Mouse (Mus musculus) kidney, embryonic 16.5 days (tissue): ENCODE measurements around the gene Gdf5. TPM values are rescaled to one million over a fixed set of nuclear protein-coding genes. Genes with fewer than 3 reads are reported as not detected.
"Not testable (repeated sequence)": the region's sequence is repeated elsewhere in the genome, so short reads cannot be mapped to it uniquely, and the experiment has no call there.

Source experiments
- ATAC-seq: fragments of 200-750 bp; cut with Nextera tagmentation; 2 replicates; pipeline ENCODE4 v1.8.0; 2017; ENCODE audit warnings: moderate TSS enrichment; ENCODE audit not compliant: low FRiP score, low TSS enrichment
- H3K27ac ChIP-seq: fragments of 300-500 bp; sonication (generic); 2 replicates; pipeline ENCODE4 v1.5.1; 2014; ENCODE audit warnings: low read length
- H3K27me3 ChIP-seq: fragments of 300-500 bp; sonication (generic); 2 replicates; pipeline ENCODE4 v1.6.1; 2014; ENCODE audit warnings: low read length, control low read depth, mixed read lengths; ENCODE audit not compliant: insufficient read depth
- H3K36me3 ChIP-seq: fragments of 300-500 bp; sonication (generic); 2 replicates; pipeline ENCODE4 v1.6.1; 2014; ENCODE audit warnings: low read length, control low read depth, mixed read lengths; ENCODE audit not compliant: insufficient read depth
- H3K4me1 ChIP-seq: fragments of 300-500 bp; sonication (generic); 2 replicates; pipeline ENCODE4 v1.6.1; 2014; ENCODE audit warnings: low read length, control low read depth, mixed read lengths; ENCODE audit not compliant: insufficient read depth
- H3K4me2 ChIP-seq: fragments of 300-500 bp; sonication (generic); replicated peaks from 2 replicates; pipeline ENCODE4 v1.6.1; 2014; ENCODE audit warnings: low read depth, low read length
- H3K4me3 ChIP-seq: fragments of 300-500 bp; sonication (generic); 2 replicates; pipeline ENCODE4 v1.5.1; 2014; ENCODE audit warnings: mild to moderate bottlenecking, low read length
- H3K9ac ChIP-seq: fragments of 300-500 bp; sonication (generic); replicated peaks from 2 replicates; pipeline ENCODE4 v1.6.1; 2014; ENCODE audit warnings: low read length
- H3K9me3 ChIP-seq: fragments of 300-500 bp; sonication (generic); 2 replicates; pipeline ENCODE4 v1.6.1; 2016; ENCODE audit warnings: low read length, control low read depth
- WGBS: fragments of 180-500 bp; shearing (Covaris S2); extraction: QIAGEN DNeasy Blood & Tissue Kit; methylation state at CpG from one replicate; pipeline ENCODE4 v1.1.7; 2014; 5-methylcytosine and 5-hydroxymethylcytosine counted together
- polyA plus RNA-seq: library from polyadenylated mRNA; unstranded; fragments of >200 nt; fragmentation: Nextera tagmentation; extraction: Ambion mirVana; gene quantifications from 2 replicates; pipeline ENCODE4 v1.2.1, GENCODE M21; 2015

Gdf5 gene
- polyA plus RNA-seq, 1 experiment from 2014 or later = 1.3 TPM

DNA sequence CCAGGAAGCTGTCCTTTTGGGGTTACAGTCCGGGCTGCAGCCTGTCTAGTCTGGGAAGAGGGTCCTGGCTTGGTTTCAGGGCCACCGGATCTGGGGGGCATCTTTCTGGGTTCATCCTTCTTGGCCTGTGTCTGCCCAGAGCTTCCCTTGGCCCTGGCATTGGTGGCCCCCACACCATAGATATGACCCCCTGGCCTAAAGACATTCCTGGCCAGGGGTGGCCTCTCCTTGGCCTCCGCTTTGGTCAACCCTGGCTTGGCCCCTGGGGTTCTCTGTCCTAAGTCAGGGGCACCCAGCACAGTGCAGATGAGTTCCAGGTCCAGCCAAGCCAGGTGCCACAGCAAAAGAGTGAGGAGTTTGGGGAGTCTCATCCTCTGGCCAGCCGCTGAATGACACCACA is 482 bp downstream of the Gdf5 start:
- Histone ChIP-seq H3K4me2 (0 out of 2 replicates have a peak overlapping the region, but pooled peaks have one; percentile 14), H3K27me3 (0 out of 2 replicates have a peak, but pooled peaks cover 2% of the 10 kb centered on the region), H3K36me3 (no peaks in the 10 kb centered on the region), H3K27ac (no peak overlapping the region), H3K4me1 (peaks cover 17% of the 10 kb centered on the region), H3K4me3 (no peak overlapping the region), H3K9me3 (no peaks in the 10 kb centered on the region), H3K9ac (no peak overlapping the region)
- WGBS = 74% methylated on average over 4 of the region's 4 CpGs
- peak; percentile 44; the same call in 1 of the 2 replicates for ATAC-seq

DNA sequence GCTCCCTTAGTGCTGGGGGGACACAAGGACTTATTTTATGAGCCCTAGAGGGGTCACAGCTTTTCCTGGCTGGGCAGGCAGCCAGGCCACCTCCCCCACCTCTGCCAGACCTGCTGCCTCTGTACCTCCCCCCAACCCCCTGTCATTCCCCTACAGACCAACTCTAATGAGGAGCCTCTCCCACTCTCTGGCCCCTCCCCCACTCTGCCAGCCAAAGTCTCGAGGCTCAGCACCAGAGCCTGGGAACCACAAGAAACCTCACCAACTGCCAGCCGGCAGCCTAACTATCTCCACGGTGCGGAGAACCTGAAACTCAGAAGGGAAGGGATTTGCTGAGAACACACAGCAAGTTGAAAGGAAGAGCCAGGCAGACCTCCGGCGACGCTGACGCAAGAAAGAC is 1.7 kb downstream of the Gdf5 start:
- H3K27ac ChIP-seq = no peak overlapping the region
- 6% methylated on average over 8 of the region's 8 CpGs for WGBS
- 0 out of 2 replicates have a peak overlapping the region, but pooled peaks have one; percentile 5 for H3K4me3 ChIP-seq
- no peaks in the 10 kb centered on the region for H3K27me3 ChIP-seq
- no peaks in the 10 kb centered on the region for H3K9me3 ChIP-seq
- peak overlapping the region; percentile 13; the same call in 1 of the 2 replicates for H3K9ac ChIP-seq
- H3K4me2 ChIP-seq = peak overlapping the region; percentile 44
- no peak for ATAC-seq
- peaks cover 17% of the 10 kb centered on the region for H3K4me1 ChIP-seq
- H3K36me3 ChIP-seq = no peaks in the 10 kb centered on the region

DNA sequence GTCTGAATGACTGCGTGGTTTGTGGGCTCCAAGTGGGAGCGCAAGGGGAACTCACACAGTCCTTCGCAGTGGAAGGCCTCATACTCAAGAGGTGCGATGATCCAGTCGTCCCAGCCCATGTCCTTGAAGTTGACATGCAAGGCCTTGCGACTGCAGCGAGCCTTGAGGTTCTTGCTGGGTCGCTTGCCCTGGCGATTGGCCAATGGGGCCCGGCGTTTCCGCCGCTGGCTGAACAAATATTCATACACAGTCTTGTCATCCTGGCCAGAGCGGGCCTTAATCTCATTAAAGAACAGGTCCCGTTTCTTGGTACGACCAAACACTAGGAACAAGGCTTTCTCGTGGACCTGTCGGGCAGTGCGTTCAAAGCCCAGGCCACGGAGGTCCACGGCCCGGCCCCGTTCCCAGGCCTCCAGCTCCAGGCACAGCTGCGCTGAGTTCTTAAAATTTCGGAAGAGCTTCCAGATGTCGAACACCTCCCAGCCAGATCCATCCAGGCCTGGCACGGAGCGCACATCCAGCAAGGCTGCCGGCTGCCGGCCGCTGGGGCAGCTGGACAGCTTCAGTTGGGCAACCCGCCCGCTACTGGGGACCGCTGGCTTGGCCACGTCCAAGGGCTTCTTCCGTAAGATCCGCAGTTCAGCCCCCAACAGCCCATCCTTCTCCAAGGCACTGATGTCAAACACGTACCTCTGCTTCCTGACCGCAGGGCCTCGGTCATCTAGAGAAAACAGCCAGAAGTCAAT is 3.3 kb downstream of the Gdf5 start:
- Histone ChIP-seq H3K4me3 (no peak overlapping the region), H3K27me3 (no peaks in the 10 kb centered on the region), H3K4me2 (no peak overlapping the region), H3K9ac (no peak overlapping the region), H3K27ac (no peak overlapping the region), H3K36me3 (no peaks in the 10 kb centered on the region), H3K9me3 (no peaks in the 10 kb centered on the region), H3K4me1 (peaks cover 14% of the 10 kb centered on the region)
- ATAC-seq = no peak
- 75% methylated on average over 40 of the region's 40 CpGs for WGBS

DNA sequence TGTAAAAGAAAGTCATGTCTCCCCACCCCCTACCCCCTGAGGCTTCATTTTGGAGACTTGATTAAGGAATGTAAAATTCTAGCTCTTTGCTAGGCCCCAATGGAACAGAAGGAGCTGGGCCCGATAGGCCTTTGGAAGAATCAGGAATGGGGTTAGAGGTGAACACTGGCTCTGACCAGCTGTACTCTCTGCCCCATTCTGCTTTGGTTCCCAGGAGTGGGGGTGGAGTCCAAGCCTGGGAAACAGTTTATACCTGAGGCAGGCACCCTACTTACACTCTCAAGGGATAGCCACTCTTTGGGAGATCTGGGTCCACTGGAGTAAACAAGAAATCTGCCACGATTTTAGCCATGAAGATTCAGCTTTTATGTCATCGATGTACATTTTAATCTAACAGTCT is 4.5 kb downstream of the Gdf5 start, which contains the start of gene Gm15557:
Gm15557 (plus strand) TSS at position 48 of the 400 bp plus-strand sequence.
- Histone ChIP-seq H3K36me3 (no peaks in the 10 kb centered on the region), H3K9ac (no peak within 1 kb of the TSS), H3K27ac (no peak within 1 kb of the TSS), H3K4me3 (no peak within 1 kb of the TSS), H3K4me2 (no peak within 1 kb of the TSS), H3K4me1 (peaks cover 12% of the 10 kb centered on the region), H3K27me3 (no peaks in the 10 kb centered on the region), H3K9me3 (no peaks in the 10 kb centered on the region)
- no peak for ATAC-seq
- 90% methylated on average over 3 of the region's 3 CpGs for WGBS

DNA sequence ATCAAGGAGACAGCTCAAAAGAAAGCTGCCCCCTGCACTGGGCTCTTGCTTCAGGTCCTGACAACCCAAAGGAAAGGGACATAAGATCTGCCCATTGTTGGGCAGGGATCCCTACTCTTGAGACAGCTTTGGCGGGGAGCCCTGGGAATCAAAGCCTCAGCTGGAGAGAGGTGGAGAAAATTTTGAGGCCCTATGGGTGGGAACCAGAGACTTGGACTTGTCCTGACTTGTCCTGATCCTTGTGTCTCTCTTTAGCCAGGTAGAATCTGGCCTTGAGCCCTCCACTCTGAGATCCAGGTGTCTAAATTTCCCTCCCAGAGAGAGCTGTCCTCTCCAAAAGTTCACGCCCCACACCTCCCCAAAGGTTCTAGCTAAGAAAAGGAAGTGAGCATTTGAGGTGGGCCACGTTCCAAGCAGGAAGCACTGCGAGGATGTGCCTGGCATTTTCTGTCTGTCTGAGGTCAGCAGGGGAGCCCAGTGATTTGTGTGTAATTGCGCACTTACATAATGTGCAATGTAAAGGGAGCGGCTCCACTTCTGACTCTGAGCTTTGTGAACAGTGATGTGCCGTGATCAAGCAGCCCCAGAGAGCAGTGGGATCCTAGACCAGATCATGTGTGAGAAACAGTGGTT is 5.2 kb downstream of the Gdf5 start:
- 70% methylated on average over 7 of the region's 7 CpGs for WGBS
- no peaks in the 10 kb centered on the region for H3K9me3 ChIP-seq
- H3K4me3 ChIP-seq = no peak overlapping the region
- peaks cover 12% of the 10 kb centered on the region for H3K4me1 ChIP-seq
- H3K27me3 ChIP-seq = no peaks in the 10 kb centered on the region
- H3K9ac ChIP-seq = no peak overlapping the region
- H3K27ac ChIP-seq = no peak overlapping the region
- no peak for ATAC-seq
- no peaks in the 10 kb centered on the region for H3K36me3 ChIP-seq
- H3K4me2 ChIP-seq = no peak overlapping the region

DNA sequence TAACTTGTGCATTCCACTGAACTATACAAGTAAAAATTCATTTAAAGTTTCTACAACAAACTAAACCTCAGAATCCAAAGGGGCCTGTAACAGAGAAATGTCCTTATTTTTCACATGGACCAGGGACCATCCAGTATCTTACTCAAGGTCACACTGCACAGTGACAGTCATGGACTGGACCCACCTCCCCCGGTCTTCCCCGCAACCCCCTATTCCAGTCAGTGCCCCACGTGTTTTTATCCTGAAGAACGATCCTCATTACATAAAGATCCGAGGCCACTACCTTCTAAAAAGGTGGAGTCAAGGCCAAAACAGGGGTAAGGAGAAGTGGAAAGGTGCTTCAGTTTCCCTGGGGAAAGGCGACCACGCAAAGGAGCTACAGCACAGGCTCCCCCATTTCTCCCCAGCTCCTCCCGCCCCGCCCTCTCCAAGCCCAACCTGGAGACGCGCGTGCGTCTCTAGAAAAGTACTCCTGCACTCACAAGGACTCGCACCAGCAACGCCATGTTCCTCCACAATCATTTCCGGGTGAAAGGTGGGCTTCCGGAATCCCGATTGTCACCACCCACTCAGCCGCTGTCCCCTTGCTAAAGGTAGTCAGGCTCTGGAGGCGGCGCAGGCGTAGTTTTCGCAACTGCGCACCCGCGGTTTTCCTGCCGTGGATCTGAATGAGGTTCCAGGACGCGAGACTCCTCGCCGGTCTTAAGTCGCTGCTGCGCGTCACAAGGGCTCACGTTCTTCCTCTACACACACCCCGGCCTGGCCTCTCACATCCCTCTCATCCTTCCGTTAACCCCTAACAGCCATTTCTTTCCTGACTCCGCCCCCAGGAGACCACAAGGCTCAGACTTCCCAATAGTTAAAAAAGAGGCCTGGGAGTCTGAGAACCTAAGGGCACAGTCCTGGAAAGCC is 15.4 kb downstream of the Gdf5 start, which contains the start of gene Uqcc1:
Uqcc1 (minus strand) TSS at position 780 of the 912 bp plus-strand sequence.
- ATAC-seq = peak; percentile 96
- peak within 1 kb of the TSS; percentile 74 for H3K4me2 ChIP-seq
- no peaks in the 10 kb centered on the region for H3K9me3 ChIP-seq
- H3K36me3 ChIP-seq = no peaks in the 10 kb centered on the region
- no peaks in the 10 kb centered on the region for H3K27me3 ChIP-seq
- H3K9ac ChIP-seq = peak within 1 kb of the TSS; percentile 70
- under 1% methylated on average over 38 of the region's 38 CpGs for WGBS
- peak within 1 kb of the TSS; percentile 94 for H3K27ac ChIP-seq
- H3K4me3 ChIP-seq = peak within 1 kb of the TSS; percentile 64
- peaks cover 20% of the 10 kb centered on the region for H3K4me1 ChIP-seq

DNA sequence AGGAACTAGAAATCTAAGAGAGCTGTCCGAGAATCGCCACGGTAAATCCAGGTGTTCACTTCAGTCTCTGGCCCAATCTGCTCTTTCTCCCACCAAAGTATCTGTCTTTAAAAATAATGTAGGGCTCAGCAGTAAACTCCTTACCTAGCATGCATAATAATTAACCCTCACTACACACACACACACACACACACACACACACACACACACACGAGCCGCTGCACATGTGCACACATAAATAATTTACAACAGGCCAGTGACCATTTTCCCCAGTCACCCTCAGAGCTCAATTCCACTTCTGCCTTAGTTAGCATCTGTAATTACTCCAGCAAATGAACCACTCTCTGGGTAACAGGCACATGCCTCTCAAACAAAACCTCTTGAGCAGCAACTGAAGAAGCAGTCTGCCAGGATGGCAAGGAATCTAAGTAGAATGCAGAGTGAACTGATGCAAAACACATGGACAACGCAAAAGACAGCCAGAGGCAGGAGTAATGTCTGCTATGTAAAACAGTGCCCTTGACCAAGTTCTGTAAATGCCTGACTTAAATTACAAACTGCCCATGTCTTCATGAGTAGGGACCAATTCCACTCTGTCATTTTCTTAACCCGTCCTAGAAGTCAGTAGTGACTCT is 16.3 kb downstream of the Gdf5 start:
- no peaks in the 10 kb centered on the region for H3K9me3 ChIP-seq
- peaks cover 20% of the 10 kb centered on the region for H3K4me1 ChIP-seq
- H3K4me3 ChIP-seq = peak overlapping the region; percentile 64
- H3K9ac ChIP-seq = peak overlapping the region; percentile 70
- peak overlapping the region; percentile 74 for H3K4me2 ChIP-seq
- no peaks in the 10 kb centered on the region for H3K36me3 ChIP-seq
- ATAC-seq = no peak
- peak overlapping the region; percentile 94 for H3K27ac ChIP-seq
- 51% methylated on average over 7 of the region's 7 CpGs for WGBS
- H3K27me3 ChIP-seq = no peaks in the 10 kb centered on the region

DNA sequence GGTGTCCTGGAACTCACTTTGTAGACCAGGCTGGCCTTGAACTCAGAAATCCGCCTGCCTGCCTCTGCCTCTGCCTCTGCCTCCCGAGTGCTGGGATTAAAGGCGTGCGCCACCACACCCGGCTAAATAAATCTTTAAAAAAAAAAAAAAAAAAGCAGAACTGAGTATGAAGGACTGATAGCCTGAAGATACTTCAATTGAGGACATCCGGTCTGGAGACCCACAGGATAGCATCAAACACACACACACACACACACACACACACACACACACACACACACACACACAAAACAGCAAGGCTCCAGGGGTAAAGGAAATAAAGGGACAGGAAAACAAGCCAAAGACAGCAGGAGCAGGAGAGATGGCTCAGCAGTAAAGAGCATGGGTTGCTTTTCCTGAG is 20.0 kb downstream of the Gdf5 start:
- H3K27ac ChIP-seq, ATAC-seq, H3K9me3 ChIP-seq, H3K36me3 ChIP-seq, H3K27me3 ChIP-seq, H3K4me2 ChIP-seq, H3K4me3 ChIP-seq, H3K9ac ChIP-seq: not testable (repeated sequence)
- H3K4me1 ChIP-seq = peaks cover 12% of the 10 kb centered on the region
- WGBS = 93% methylated on average over 6 of the region's 6 CpGs

DNA sequence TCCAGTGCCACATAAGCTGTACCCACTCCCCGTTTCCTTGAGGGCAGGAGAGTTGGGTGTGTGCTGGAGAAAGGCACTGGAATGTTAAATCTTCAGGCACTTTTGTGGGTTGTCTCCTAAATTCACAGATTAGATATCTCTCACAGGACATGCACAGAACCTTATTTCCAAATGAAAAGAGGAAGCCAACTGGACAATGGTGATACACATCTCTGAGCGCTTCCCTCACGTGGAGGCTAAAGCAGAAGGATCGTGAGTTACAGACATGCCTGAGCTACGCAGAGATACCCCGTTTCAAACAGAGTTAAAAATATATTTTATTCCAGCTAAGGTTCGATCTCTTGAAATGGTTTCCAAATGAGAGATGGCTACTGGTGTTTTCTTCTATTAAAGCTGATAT is 22.0 kb downstream of the Gdf5 start:
- Histone ChIP-seq H3K36me3 (peaks cover 16% of the 10 kb centered on the region), H3K4me1 (peaks cover under 1% of the 10 kb centered on the region; the same call in 1 of the 2 replicates), H3K4me2 (no peak overlapping the region), H3K4me3 (no peak overlapping the region), H3K27me3 (no peaks in the 10 kb centered on the region), H3K9ac (no peak overlapping the region), H3K9me3 (no peaks in the 10 kb centered on the region), H3K27ac (no peak overlapping the region)
- ATAC-seq = no peak
- 95% methylated on average over 7 of the region's 7 CpGs for WGBS
